In genomic region chr14:21560481-21561209, GRCm38 (mm10) we compare ENCODE assay signal across 1 mouse cellular context.
TF ChIP-seq lines count a peak whose summit lies in the region.

No protein-coding gene starts in this region.

TF ChIP-seq in MEL, 35 proteins besides CTCF, POLR2A, EP300 and RAD21 (continued from another document):
- TF ChIP-seq USF2 (IDR thresholded peaks at IDR 0.05; ENCODE audit: borderline replicate concordance in 1 of 2, insufficient read depth in 1 of 2, low read depth in 1 of 2, low read length in 2 of 2) (no peak), GATA1 (IDR thresholded peaks at IDR 0.05; ENCODE audit: low read depth, low read length) (peak; percentile 76; the same call in 1 of the 2 replicates), UBTF (IDR thresholded peaks at IDR 0.05; ENCODE audit: borderline replicate concordance, insufficient read depth, low read depth, low read length) (no peak), JUND (IDR thresholded peaks at IDR 0.05; ENCODE audit: low read depth, low read length) (no peak), ZMIZ1 (IDR thresholded peaks at IDR 0.05; ENCODE audit: low read depth, low read length) (no peak), KAT2A (conservative IDR thresholded peaks at IDR 0.05; ENCODE audit: low read depth, low read length) (no peak), SMC3 (IDR thresholded peaks at IDR 0.05; ENCODE audit: low read depth, low read length) (no peak), ZKSCAN1 (IDR thresholded peaks at IDR 0.05; ENCODE audit: low read depth, low read length) (no peak), CHD2 (IDR thresholded peaks at IDR 0.05; ENCODE audit: low read length) (no peak), GABPA (IDR thresholded peaks at IDR 0.05; ENCODE audit: low read depth, low read length) (no peak)
TF ChIP-seq in MEL: peak in this region for 3.
